Mouse (Mus musculus) embryonic facial prominence, embryonic 11.5 days (tissue): ENCODE results near the gene Rad51ap1. TPM values are rescaled to one million over a fixed set of nuclear protein-coding genes. Genes with fewer than 3 reads are reported as not detected.
A peak's percentile ranks its signal among the peaks of the same experiment; 100 is the strongest.

ENCODE experiments used
- ATAC-seq: fragments of 200-750 bp; cut with Nextera tagmentation; replicated peaks from 2 replicates; pipeline ENCODE4 v1.8.0; 2017; ENCODE audit warnings: low read depth; ENCODE audit not compliant: insufficient number of reproducible peaks, low FRiP score, low TSS enrichment
- DNase-seq: peaks from one replicate; pipeline ENCODE4 v3.0.0-alpha.2; 2015; ENCODE audit warnings: low spot score
- H3K27ac ChIP-seq: fragments of 300-500 bp; sonication (generic); replicated peaks from 2 replicates; pipeline ENCODE4 v1.5.1; 2014; ENCODE audit warnings: mild to moderate bottlenecking, low read depth, low read length, control low read depth
- H3K27me3 ChIP-seq: fragments of 300-500 bp; sonication (generic); 2 replicates; pipeline ENCODE4 v1.6.1; 2014; ENCODE audit warnings: mild to moderate bottlenecking, low read length, moderate library complexity, mixed read lengths; ENCODE audit not compliant: control insufficient read depth, insufficient read depth
- H3K36me3 ChIP-seq: fragments of 300-500 bp; sonication (generic); replicated peaks from 2 replicates; pipeline ENCODE4 v1.6.1; 2014; ENCODE audit warnings: low read depth, mild to moderate bottlenecking, low read length, moderate library complexity, mixed read lengths; ENCODE audit not compliant: control insufficient read depth, insufficient read depth
- H3K4me1 ChIP-seq: fragments of 300-500 bp; sonication (generic); 2 replicates; pipeline ENCODE4 v1.6.1; 2014; ENCODE audit warnings: low read length, mixed read lengths; ENCODE audit not compliant: control insufficient read depth, insufficient read depth
- H3K4me2 ChIP-seq: fragments of 300-500 bp; sonication (generic); 2 replicates; pipeline ENCODE4 v1.6.1; 2014; ENCODE audit warnings: low read depth, mild to moderate bottlenecking, control low read depth, low read length, moderate library complexity
- H3K4me3 ChIP-seq: fragments of 300-500 bp; sonication (generic); 2 replicates; pipeline ENCODE4 v1.5.1; 2014; ENCODE audit warnings: low read depth, low read length, control low read depth
- H3K9ac ChIP-seq: fragments of 300-500 bp; sonication (generic); replicated peaks from 2 replicates; pipeline ENCODE4 v1.6.1; 2014; ENCODE audit warnings: mild to moderate bottlenecking, control low read depth, low read length
- H3K9me3 ChIP-seq: fragments of 300-500 bp; sonication (generic); replicated peaks from 2 replicates; pipeline ENCODE4 v1.6.1; 2016; ENCODE audit warnings: mild to moderate bottlenecking, low read length, inconsistent platforms, mixed read lengths; ENCODE audit not compliant: control insufficient read depth
- WGBS: fragments of 180-500 bp; shearing (Covaris S2); extraction: QIAGEN DNeasy Blood & Tissue Kit; methylation state at CpG from one replicate; pipeline ENCODE4 v1.1.7; 2014; 5-methylcytosine and 5-hydroxymethylcytosine counted together
- polyA plus RNA-seq: library from polyadenylated mRNA; unstranded; fragments of >200 nt; fragmentation: Nextera tagmentation; extraction: Ambion mirVana; gene quantifications from 2 replicates; pipeline ENCODE4 v1.2.1, GENCODE M21; 2014

Rad51ap1 gene
- polyA plus RNA-seq: 87.3 and 92.6 TPM in 2 replicates

DNA sequence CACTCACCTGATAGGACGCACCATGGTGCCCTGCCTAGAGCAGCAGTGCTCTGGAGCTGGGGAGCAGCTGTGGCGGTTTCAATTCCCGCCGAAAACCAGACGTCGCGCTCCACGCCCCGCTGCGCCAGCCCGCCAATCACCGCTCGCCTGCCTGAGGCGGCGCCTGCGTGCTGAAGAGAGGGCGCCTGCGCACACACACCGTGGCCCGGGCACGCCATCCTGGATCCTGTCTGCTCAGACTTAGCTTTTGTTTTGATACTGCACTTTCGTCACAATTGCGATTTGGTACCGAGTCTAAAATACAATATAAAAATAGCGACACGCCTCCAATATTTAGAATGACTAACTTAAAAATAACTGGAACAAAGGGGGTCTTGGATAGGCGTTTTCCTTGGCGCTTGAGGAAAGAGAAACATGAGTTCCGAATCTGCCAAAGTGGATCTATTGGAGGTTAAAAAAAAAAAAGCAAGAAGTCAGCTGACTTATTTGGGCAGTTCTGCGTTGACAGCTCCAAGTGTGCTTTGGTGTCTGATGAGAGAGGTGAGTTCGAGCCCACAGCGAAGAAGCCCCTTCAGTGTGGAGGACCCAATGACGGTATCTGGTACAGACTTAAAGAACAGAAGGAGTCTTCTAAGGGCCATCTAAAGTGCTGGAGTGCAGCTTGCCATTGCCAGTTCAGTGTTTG, at the start of gene Rad51ap1, which contains the start of gene D6Wsu163e:
Rad51ap1 (minus strand) TSS at position 101 of the 685 bp plus-strand sequence.
D6Wsu163e (plus strand) TSS at position 476 of the 685 bp plus-strand sequence.
- peak within 1 kb of the TSS; percentile 82 for H3K4me2 ChIP-seq
- H3K36me3 ChIP-seq: no peaks in the 10 kb centered on the region
- 0% methylated on average over 33 of the region's 33 CpGs for WGBS
- H3K9ac ChIP-seq: peak within 1 kb of the TSS; percentile 79
- DNase-seq (peak; percentile 96), ATAC-seq (peak; percentile 97)
- H3K27me3 ChIP-seq: no peaks in the 10 kb centered on the region
- no peaks in the 10 kb centered on the region for H3K9me3 ChIP-seq
- H3K27ac ChIP-seq: no peak within 1 kb of the TSS; the same call in 1 of the 2 replicates
- H3K4me3 ChIP-seq: peak within 1 kb of the TSS; percentile 74
- H3K4me1 ChIP-seq: no peaks in the 10 kb centered on the region

DNA sequence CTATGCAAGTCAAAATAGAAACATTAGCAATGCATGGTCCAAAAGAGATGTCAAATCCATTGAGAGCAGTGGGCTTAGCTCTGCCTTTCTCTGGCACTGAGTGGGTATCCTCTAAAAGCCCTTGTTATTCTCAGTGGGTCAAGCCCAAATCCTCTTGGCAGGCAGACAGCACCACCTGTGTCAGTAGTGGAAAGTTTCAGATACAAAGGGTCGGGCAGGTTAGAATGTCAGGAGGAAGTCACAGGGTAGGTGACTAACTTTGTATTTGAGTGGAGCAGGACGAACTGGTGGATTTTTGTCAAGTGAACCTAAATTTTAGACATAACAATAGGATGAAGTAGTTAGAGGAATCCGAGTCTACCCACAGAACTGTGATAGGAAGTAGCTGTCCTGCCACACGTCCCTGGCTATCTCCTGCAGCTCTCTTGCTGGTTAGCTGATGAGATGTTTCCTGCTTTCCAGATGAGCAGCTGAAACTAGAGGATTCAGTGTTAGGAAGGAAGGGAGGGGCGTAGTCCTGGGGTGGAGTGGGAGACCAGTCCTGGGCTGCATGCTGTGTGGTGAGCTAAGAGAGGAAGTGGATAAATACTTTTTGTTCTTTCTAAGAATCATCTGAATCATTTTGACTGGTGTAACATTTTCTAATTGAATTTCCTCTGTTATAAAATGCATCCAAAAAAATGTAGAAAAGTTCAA, 42.3 kb upstream of the Rad51ap1 start:
- H3K9ac ChIP-seq: no peak overlapping the region
- no peaks in the 10 kb centered on the region for H3K4me1 ChIP-seq
- H3K4me2 ChIP-seq: no peak overlapping the region
- 48% methylated on average over 5 of the region's 5 CpGs for WGBS
- ATAC-seq (no peak), DNase-seq (no peak)
- H3K4me3 ChIP-seq: no peak overlapping the region
- no peak overlapping the region for H3K27ac ChIP-seq
- no peaks in the 10 kb centered on the region for H3K9me3 ChIP-seq
- no peaks in the 10 kb centered on the region for H3K36me3 ChIP-seq
- no peaks in the 10 kb centered on the region for H3K27me3 ChIP-seq

- Histone ChIP-seq H3K4me1 (no peaks in the 10 kb centered on the region), H3K27me3 (no peaks in the 10 kb centered on the region), H3K36me3 (no peaks in the 10 kb centered on the region), H3K27ac (no peak overlapping the region), H3K4me2 (no peak overlapping the region), H3K4me3 (no peak overlapping the region), H3K9me3 (no peaks in the 10 kb centered on the region), H3K9ac (no peak overlapping the region)
- ATAC-seq: no peak
- 89% methylated on average over 14 of the region's 14 CpGs for WGBS
- DNase-seq: no peak
Measured at GRCm38 (mm10) chr6:126966241-126967026, 27.0 kb upstream of the Rad51ap1 start.

DNA sequence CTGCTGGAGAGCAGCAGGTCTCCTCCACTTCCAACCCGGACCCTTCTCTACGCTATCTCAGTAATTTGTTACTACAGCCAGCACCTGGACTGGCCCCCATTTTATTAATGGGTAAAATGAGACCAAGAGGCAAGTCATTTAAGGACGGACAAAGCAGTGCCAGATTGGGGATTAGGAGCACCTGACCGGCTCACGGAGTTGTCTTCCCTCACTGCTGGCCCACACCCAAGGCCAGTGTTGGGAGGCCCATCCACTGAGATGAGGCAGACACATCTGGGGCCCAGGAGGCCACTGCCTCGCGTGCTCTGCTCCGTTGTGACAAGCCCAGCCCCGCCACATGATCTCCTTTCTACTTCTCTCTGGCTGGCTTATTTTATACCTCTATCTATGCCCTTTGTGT, 24.0 kb upstream of the Rad51ap1 start:
- WGBS: 83% methylated on average over 9 of the region's 9 CpGs
- no peak for DNase-seq
- Histone ChIP-seq H3K9ac (no peak overlapping the region), H3K4me3 (no peak overlapping the region), H3K27me3 (no peaks in the 10 kb centered on the region), H3K36me3 (no peaks in the 10 kb centered on the region), H3K9me3 (no peaks in the 10 kb centered on the region), H3K4me1 (no peaks in the 10 kb centered on the region), H3K27ac (no peak overlapping the region), H3K4me2 (no peak overlapping the region)
- ATAC-seq: no peak

- Histone ChIP-seq H3K4me3 (no peak overlapping the region), H3K27ac (no peak overlapping the region), H3K4me2 (no peak overlapping the region), H3K9me3 (no peaks in the 10 kb centered on the region), H3K4me1 (no peaks in the 10 kb centered on the region), H3K36me3 (no peaks in the 10 kb centered on the region), H3K27me3 (no peaks in the 10 kb centered on the region), H3K9ac (no peak overlapping the region)
- DNase-seq: no peak
- 82% methylated on average over 5 of the region's 5 CpGs for WGBS
- ATAC-seq: no peak
Measured at GRCm38 (mm10) chr6:126962709-126963108, 23.3 kb upstream of the Rad51ap1 start.

DNA sequence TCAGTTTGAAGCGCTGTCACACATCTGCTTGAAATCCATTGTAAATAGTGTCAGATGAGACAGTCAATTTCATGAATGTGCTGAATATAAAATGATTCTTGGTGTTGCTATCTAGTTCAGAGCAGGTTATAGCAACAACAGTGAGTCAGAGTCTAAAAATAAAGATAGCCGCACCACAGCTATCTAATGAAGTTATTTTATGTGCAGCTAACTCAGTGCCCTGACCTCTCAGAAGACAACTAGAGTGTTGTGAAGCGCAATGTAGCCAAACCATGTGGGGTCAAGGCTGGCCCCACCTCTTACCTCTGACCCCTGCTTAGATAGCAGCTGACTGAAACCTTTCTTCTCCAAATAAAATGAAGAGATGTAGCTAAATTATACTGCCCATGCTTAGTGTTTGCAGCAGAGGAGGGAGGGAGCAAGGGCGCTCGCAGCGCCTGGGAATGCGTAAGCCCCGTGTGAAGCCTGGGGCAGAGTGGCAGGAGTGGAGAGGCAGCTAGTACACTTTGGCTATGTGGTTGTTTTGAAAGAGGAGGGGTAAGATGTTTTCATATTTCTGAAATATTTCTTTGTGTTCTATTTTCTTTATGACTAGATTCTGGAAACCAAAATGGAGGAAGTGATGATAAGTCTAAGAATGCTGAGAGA, 22.1 kb upstream of the Rad51ap1 start:
- H3K9me3 ChIP-seq: no peaks in the 10 kb centered on the region
- H3K27me3 ChIP-seq: no peaks in the 10 kb centered on the region
- no peaks in the 10 kb centered on the region for H3K4me1 ChIP-seq
- H3K9ac ChIP-seq: no peak overlapping the region
- 85% methylated on average over 8 of the region's 8 CpGs for WGBS
- no peak for DNase-seq
- H3K4me2 ChIP-seq: no peak overlapping the region
- ATAC-seq: no peak
- H3K36me3 ChIP-seq: no peaks in the 10 kb centered on the region
- no peak overlapping the region for H3K4me3 ChIP-seq
- no peak overlapping the region for H3K27ac ChIP-seq

- Histone ChIP-seq H3K36me3 (no peaks in the 10 kb centered on the region), H3K9ac (no peak overlapping the region), H3K4me1 (no peaks in the 10 kb centered on the region), H3K27me3 (no peaks in the 10 kb centered on the region), H3K9me3 (no peaks in the 10 kb centered on the region), H3K4me2 (no peak overlapping the region), H3K4me3 (no peak overlapping the region), H3K27ac (no peak overlapping the region)
- 10% methylated on average over 10 of the region's 10 CpGs for WGBS
- ATAC-seq: no peak
- DNase-seq: peak; percentile 91
Measured at GRCm38 (mm10) chr6:126955734-126956133, 16.3 kb upstream of the Rad51ap1 start.
